Mouse (Mus musculus) kidney, postnatal 0 days (tissue): ENCODE results near the gene Olfr520. TPM values are rescaled to one million over a fixed set of nuclear protein-coding genes. Genes with fewer than 3 reads are reported as not detected.

Experiments used
- ATAC-seq: fragments of 200-750 bp; cut with Nextera tagmentation; replicated peaks from 2 replicates; pipeline ENCODE4 v1.8.0; 2017; ENCODE audit warnings: low read depth, moderate number of reproducible peaks, moderate TSS enrichment, moderate library complexity; ENCODE audit not compliant: low FRiP score
- DNase-seq: peaks from one replicate; pipeline ENCODE4 v3.0.0-alpha.2; 2016; ENCODE audit warnings: low spot score
- H3K27ac ChIP-seq: fragments of 300-500 bp; sonication (generic); 2 replicates; pipeline ENCODE4 v1.5.1; 2014; ENCODE audit warnings: mild to moderate bottlenecking
- H3K27me3 ChIP-seq: fragments of 300-500 bp; sonication (generic); 2 replicates; pipeline ENCODE4 v1.6.1; 2014; ENCODE audit warnings: low read length, mixed read lengths; ENCODE audit not compliant: insufficient read depth
- H3K36me3 ChIP-seq: fragments of 300-500 bp; sonication (generic); 2 replicates; pipeline ENCODE4 v1.6.1; 2014; ENCODE audit warnings: low read length, mixed read lengths; ENCODE audit not compliant: insufficient read depth
- H3K4me1 ChIP-seq: fragments of 300-500 bp; sonication (generic); replicated peaks from 2 replicates; pipeline ENCODE4 v1.6.1; 2014; ENCODE audit warnings: antibody characterized with exemption, low read length, mixed read lengths; ENCODE audit not compliant: insufficient read depth
- H3K4me2 ChIP-seq: fragments of 300-500 bp; sonication (generic); 2 replicates; pipeline ENCODE4 v1.6.1; 2014; ENCODE audit warnings: mild to moderate bottlenecking, low read length, moderate library complexity, mixed read lengths
- H3K4me3 ChIP-seq: fragments of 300-500 bp; sonication (generic); replicated peaks from 2 replicates; pipeline ENCODE4 v1.5.1; 2014; ENCODE audit warnings: low read depth, low read length
- H3K9ac ChIP-seq: fragments of 300-500 bp; sonication (generic); 2 replicates; pipeline ENCODE4 v1.6.1; 2014; ENCODE audit warnings: low read depth, low read length
- H3K9me3 ChIP-seq: fragments of 300-500 bp; sonication (generic); replicated peaks from 2 replicates; pipeline ENCODE4 v1.6.1; 2016; ENCODE audit warnings: low read length, inconsistent platforms, mixed read lengths
- CTCF ChIP-seq: IDR thresholded peaks from 2 replicates; pipeline ENCODE4 v1.5.1; 2016; ENCODE audit warnings: antibody characterized with exemption, low read depth, mild to moderate bottlenecking, moderate library complexity
- WGBS: fragments of 180-500 bp; shearing (Covaris S2); extraction: QIAGEN DNeasy Blood & Tissue Kit; methylation state at CpG from one replicate; pipeline ENCODE4 v1.1.7; 2014; 5-methylcytosine and 5-hydroxymethylcytosine counted together
- polyA plus RNA-seq: library from polyadenylated mRNA; unstranded; fragments of >200 nt; fragmentation: Nextera tagmentation; extraction: Ambion mirVana; gene quantifications from 2 replicates; pipeline ENCODE4 v1.2.1, GENCODE M21; 2015

Olfr520 gene
- polyA plus RNA-seq, 1 experiment from 2014 or later, result not detected

DNA sequence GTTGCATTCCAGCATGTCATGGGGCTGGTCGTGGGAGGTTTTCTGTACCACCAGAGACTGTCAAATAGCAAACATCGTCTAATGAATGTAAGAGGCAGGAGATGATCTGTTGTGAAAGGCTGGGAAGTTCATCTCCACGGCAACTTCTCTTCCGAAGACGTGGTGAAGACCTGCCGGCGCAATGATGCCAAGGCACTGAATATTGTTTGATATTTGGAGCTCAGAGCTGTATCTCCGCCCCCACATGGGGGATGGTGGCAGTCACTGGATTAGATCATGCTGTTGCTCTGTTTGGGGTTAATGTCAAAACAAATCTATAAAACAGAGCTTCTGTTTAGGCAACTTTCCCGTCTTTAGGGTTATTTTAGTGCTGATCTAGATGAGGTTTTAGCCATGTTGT is 9.2 kb downstream of the Olfr520 start:
- no peak for ATAC-seq
- H3K27ac ChIP-seq, result no peak overlapping the region
- H3K9ac ChIP-seq, result no peak overlapping the region
- peak; percentile 66 for DNase-seq
- no peaks in the 10 kb centered on the region for H3K27me3 ChIP-seq
- 40% methylated on average over 9 of the region's 9 CpGs for WGBS
- H3K4me3 ChIP-seq, result no peak overlapping the region
- no peaks in the 10 kb centered on the region for H3K9me3 ChIP-seq
- H3K36me3 ChIP-seq, result no peaks in the 10 kb centered on the region
- H3K4me1 ChIP-seq, result no peaks in the 10 kb centered on the region
- H3K4me2 ChIP-seq, result no peak overlapping the region
- TF ChIP-seq CTCF, result no peak

GRCm38 (mm10) chr7:99763207-99763606 is 33.1 kb downstream of the Olfr520 start, which contains the start of gene Olfr521:
TSS of gene Olfr521 (plus strand) at chr7:99763507.
- 96% methylated on average over 2 of the region's 2 CpGs for WGBS
- H3K9me3 ChIP-seq, result no peaks in the 10 kb centered on the region
- no peak within 1 kb of the TSS for H3K9ac ChIP-seq
- no peaks in the 10 kb centered on the region for H3K4me1 ChIP-seq
- H3K27ac ChIP-seq, result no peak within 1 kb of the TSS
- no peak for TF ChIP-seq CTCF
- no peak within 1 kb of the TSS for H3K4me3 ChIP-seq
- no peaks in the 10 kb centered on the region for H3K27me3 ChIP-seq
- DNase-seq, result no peak
- ATAC-seq, result no peak
- no peak within 1 kb of the TSS for H3K4me2 ChIP-seq
- no peaks in the 10 kb centered on the region for H3K36me3 ChIP-seq

GRCm38 (mm10) chr7:99781385-99781784 is 51.3 kb downstream of the Olfr520 start:
- Histone ChIP-seq H3K27me3 (no peaks in the 10 kb centered on the region), H3K4me3 (no peak overlapping the region), H3K36me3 (no peaks in the 10 kb centered on the region), H3K4me1 (no peaks in the 10 kb centered on the region), H3K27ac (no peak overlapping the region), H3K9me3 (no peaks in the 10 kb centered on the region), H3K4me2 (no peak overlapping the region), H3K9ac (no peak overlapping the region)
- 52% methylated on average over 5 of the region's 5 CpGs for WGBS
- ATAC-seq (no peak), DNase-seq (no peak)
- TF ChIP-seq CTCF, result no peak

DNA sequence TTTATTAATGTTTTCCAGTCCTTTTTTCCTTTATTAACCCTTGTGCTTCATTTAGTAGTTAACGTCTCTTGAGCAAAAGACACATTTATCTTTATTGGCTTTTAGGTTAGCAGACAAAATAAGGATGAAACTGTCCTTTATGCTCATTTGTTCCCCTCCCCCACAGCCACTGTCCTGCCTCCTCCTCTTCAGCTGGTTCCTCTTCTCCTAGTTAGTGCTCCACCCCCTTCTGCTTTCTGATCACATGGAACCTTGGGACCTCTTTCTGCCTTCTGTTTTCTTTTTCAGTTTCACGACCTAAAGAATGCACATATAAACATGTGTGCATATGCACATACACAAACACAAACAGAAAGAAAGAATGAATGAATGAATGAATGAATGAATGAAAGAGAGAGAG is 51.8 kb downstream of the Olfr520 start:
- no peak overlapping the region for H3K27ac ChIP-seq
- no peak for ATAC-seq
- DNase-seq, result no peak
- H3K27me3 ChIP-seq, result no peaks in the 10 kb centered on the region
- no peaks in the 10 kb centered on the region for H3K36me3 ChIP-seq
- no peaks in the 10 kb centered on the region for H3K9me3 ChIP-seq
- H3K4me1 ChIP-seq, result no peaks in the 10 kb centered on the region
- no peak overlapping the region for H3K4me2 ChIP-seq
- 65% methylated on average over 2 of the region's 2 CpGs for WGBS
- no peak for TF ChIP-seq CTCF
- H3K4me3 ChIP-seq, result no peak overlapping the region
- H3K9ac ChIP-seq, result no peak overlapping the region

DNA sequence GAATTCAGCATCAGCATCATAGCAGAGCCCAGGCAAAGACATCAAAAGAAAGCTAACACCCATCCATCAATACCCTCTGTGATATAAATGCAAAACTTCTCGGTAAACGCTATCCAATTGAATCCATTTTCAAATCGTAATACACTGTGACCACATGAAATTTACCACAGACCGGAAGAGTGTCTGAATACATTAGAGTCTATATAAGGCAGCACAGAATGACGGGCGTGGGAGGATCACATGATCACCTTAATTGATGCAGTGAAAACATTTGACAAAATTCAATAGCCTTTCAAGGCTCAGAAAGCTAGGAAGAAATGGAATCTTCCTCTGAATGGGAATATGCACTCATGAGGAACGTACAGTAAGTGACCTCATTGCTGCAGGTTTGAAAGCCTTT is 53.3 kb downstream of the Olfr520 start:
- Histone ChIP-seq H3K27me3 (no peaks in the 10 kb centered on the region), H3K4me2 (no peak overlapping the region), H3K9ac (no peak overlapping the region), H3K4me3 (no peak overlapping the region), H3K27ac (no peak overlapping the region), H3K9me3 (no peaks in the 10 kb centered on the region), H3K36me3 (no peaks in the 10 kb centered on the region), H3K4me1 (no peaks in the 10 kb centered on the region)
- ATAC-seq (no peak), DNase-seq (no peak)
- 86% methylated on average over 7 of the region's 7 CpGs for WGBS
- no peak for TF ChIP-seq CTCF

DNA sequence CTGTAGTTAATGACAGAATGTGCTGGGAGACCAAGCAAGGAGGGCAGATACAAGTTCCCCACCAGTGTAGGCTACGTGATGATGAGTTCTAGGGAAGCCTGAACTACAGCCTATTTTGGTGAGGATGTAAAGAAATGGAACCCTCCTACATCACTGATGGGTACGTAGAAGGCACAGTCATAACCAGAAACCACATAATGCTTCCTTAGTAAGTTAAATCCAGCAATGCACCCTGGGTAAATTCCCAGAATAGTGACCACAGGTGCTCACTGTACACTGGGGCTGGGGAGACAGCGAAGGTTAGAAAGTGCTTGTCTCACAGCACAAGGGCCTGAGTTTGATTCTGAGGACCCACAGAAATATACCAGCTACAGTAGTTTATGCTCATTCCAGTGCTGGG is 55.5 kb downstream of the Olfr520 start:
- Histone ChIP-seq H3K27ac (no peak overlapping the region), H3K4me3 (no peak overlapping the region), H3K9ac (no peak overlapping the region), H3K27me3 (no peaks in the 10 kb centered on the region), H3K9me3 (no peaks in the 10 kb centered on the region), H3K36me3 (no peaks in the 10 kb centered on the region), H3K4me1 (no peaks in the 10 kb centered on the region), H3K4me2 (no peak overlapping the region)
- ATAC-seq, result no peak
- 90% methylated on average over 3 of the region's 3 CpGs for WGBS
- DNase-seq, result no peak
- TF ChIP-seq CTCF, result no peak

Other genes starting within 250 kb of the Olfr520 start
- gene Rps3, start 246.5 kb upstream of the Olfr520 start, polyA plus RNA-seq, result 873 and 942 TPM in 2 replicates
- gene Arrb1, start 194.8 kb upstream of the Olfr520 start, polyA plus RNA-seq, result 6.6 and 7.6 TPM in 2 replicates
- gene Tpbgl, start 103.2 kb upstream of the Olfr520 start, polyA plus RNA-seq, result 0.51 and 0.63 TPM in 2 replicates
- 4.0 and 4.3 TPM in 2 replicates for gene Slco2b1, start 18.9 kb upstream of the Olfr520 start, polyA plus RNA-seq
- not detected in 2 replicates for gene Olfr521, start 33.2 kb downstream of the Olfr520 start, polyA plus RNA-seq
- gene Neu3, start 98.1 kb downstream of the Olfr520 start, polyA plus RNA-seq, result 2.5 and 2.6 TPM in 2 replicates
- 0.20 TPM in 2 replicates for gene Xrra1, start 128.8 kb downstream of the Olfr520 start, polyA plus RNA-seq
- gene Spcs2, start 133.2 kb downstream of the Olfr520 start, polyA plus RNA-seq, result 340 and 344 TPM in 2 replicates